Mouse (Mus musculus) hindlimb bud, embryonic 11.5 days (tissue): Measurements from ENCODE around the gene Stxbp1.

Experiments
- DNase-seq: peaks from one replicate; pipeline ENCODE4 v3.0.0-alpha.2; 2012; ENCODE audit warnings: low read depth, low spot score; ENCODE audit errors: extremely low spot score

Stxbp1 gene

DNA sequence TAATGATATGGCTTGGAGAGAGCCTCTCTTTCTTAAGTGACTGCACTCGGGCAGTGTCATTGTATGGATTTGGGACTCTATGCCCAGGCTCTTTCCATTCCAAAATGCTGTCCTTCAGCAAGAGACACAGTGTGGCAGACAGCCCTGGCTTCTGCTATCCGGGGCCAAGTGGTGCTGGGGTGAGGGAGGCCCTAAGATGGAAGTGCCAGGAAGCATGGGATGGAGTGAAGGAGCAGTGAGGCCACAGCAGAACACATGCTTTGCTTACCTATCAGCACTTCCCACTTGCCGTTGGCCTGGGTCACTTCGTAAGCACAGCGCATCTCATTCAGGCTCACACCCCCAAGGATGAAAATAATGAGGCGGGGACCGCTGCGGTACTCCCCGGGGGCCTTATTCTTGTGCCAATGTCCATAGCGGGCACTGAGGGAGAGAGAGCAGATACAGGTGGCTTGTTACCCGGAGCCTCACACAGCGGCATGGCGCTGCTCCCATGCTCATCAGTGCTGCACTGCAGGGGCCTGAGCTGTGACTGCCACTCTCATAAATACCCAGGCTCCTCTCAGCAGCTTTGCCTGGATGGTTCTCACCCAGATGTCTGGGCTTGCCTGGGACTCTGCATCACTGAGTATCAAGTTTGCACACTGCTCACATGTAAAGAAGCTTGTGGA, 51.2 kb downstream of the Stxbp1 start:
- no peak for DNase-seq

DNA sequence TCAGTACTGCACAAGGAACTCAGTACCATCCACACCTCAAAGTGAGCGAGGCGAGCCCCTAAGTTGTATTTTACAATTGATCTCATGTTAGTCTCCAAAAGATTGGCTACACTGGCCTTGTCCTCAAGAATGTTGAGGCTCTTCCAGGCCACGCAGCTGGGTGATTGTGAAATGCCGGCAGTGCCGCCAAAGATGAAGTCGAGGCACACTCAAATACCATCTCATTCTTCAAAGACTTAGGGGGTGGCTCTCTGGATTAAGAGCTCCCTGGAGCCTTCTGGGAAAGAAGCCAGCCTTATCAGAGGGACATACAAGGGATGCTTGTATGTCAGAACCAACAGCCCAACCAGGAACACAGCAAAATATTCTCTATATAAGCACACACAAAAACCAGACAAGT, 55.7 kb downstream of the Stxbp1 start:
- DNase-seq: no peak

DNA sequence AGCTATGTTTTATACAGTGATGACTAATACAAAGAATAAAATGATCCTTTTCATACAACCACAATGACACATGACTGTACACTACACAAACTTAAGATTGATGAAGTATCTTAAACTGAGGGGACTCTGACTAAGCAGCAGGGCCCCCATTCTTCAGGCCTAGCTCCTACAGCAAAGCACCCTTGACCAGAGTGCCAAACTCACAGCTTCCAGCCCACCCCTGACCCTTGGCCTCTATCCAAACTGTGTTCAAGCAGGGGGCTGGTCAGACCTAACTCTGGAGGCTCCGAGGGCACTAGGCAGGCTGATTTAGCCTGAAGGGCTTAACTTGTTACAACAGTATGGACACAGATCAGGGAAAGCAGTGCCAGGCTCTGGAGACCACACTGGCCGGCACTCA, 58.5 kb downstream of the Stxbp1 start:
- no peak for DNase-seq

DNA sequence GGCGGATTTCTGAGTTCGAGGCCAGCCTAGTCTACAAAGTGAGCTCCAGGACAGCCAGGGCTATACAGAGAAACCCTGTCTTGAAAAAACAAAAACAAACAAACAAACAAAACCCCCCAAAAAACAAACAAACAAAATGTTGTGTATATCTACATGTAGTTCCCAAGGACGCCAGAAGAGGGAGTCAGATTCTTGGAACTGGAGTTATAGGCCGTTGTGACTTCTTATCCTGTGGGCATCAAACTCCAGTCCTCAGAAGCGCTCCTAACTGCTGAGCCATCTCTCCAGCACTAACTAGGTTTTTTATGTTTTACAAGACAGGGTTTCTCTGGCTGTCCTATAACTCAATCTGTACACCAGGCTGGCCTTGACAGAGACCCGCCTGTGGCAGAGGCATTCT, 59.9 kb downstream of the Stxbp1 start:
- no peak for DNase-seq

DNA sequence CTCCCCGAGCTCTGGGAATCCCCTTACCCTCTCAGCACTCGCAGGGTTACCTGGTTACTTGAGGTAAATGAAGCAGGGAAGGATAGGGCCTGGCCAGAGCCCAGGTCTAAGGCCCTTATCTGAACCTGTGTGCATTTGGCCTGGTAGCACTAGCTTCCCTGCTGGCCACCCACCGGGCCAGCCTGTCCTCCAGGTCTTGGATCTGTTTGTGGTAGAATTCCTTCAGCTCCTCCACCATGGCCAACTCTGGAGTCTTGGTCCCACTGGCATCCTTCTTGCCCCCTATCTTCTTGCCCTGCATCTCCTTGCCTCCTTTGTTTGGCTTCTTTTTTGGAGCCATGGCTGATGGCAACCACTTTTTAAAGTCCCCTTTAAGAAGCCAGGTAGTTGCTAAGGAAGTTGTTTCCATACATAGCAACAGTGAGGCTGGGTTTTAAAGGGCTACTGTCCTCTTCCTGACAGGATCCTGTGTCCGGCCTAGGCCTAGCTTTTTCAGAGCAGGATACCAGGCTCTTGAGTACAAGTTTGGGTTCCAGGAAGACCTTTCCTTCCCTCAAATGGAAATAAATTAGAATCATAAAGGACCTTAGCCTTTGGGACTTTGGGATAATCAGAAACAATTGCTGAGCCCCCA, 62.9 kb downstream of the Stxbp1 start, which contains the start of gene Cfap157:
Gene Cfap157 (minus strand): TSS at position 381 of the 634 bp plus-strand sequence.
- DNase-seq: no peak

DNA sequence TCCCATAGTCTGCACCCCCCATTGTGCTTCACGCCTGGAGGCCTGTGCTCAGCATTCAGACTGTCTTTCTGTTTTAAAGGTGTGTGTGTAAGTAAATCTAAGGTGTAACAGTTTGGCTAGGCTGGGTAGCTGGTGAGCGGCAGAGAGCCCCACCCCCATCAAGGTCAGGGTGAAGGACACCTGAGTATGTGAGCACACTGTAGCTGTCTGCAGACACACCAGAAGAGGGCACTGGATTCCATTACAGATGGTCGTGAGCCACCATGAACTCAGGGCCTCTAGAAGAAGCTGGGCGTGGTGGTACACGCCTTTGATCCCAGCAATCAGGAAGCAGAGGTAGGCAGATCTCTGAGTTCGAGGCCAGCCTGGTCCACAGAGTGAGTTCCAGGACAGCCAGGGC, 65.3 kb downstream of the Stxbp1 start:
- no peak for DNase-seq

DNA sequence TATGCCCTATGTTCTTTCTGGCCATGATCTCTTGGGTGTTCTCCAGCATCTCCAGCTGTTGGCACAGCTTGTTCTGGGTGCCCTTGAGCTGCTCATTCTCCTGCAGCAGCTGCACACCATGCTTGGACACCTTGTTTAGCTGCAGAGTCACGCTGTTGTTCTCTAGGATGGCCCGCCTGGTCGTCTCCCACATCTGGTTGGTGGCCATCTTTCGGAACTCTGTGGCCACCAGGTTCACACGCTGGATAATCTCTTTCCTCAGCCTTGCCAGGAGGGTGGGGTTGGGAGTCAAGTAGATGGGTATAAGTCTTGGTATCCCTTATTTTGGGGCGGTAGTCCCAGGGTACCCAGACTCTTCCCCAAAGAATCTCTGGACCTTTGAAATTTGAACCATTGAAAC, 67.3 kb downstream of the Stxbp1 start:
- no peak for DNase-seq

DNA sequence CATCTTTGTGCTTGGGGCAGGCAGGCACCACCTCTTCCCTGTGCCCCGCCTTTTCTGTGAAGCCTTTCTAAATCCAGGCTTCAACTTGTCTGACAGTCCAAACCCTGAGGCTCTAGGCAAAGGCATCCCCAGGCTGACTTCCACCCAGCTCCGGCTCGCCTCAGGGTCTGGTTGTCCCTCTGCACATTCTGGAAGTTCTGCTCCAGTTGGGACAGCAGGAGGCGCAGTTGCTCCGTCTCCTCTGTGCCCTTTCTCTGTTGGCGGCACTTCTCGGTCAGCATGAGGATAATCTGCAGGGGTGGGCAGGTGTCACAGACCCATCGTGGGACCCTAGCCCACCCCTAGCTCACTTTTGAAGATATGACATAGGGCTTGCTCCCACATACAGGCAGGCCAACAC, 67.9 kb downstream of the Stxbp1 start:
- no peak for DNase-seq

DNA sequence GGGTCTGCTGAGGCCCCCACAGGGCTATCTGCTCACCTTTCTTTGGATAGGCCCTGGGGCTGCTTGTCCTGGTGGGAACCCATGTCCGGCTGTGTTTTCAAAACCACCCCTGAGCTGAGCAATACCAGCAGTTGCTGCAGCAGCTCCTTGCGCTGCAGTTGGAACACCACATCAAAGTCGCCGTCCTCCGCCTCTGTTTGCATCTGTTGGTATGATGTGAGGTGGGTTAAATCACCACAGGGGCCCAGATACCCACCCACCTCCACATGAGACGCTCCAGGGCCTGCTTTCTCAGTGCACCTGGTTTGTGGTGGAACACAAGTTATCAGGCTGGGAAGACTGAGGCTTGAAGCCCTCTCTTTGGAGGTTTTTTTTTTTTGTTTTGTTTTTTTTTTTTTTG, 69.0 kb downstream of the Stxbp1 start:
- DNase-seq: no peak

DNA sequence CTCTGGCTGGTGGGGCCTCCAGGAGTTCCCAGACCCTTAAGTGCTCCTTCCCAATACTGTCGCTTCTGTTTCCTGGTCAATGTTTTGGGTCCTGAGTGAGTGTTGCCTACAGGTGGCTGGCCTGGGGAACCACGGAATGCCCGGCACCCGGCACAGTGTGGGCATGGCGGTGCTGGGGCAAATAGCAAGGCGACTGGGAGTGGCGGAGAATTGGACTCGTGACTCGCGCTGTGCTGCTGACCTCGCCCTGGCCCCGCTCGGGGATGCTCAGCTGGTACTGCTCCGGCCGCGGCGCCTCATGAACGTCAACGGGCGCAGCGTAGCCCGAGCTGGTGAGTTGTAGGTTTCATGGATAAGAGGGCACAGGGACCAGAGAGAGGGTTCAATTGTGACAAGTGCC, 70.9 kb downstream of the Stxbp1 start:
- DNase-seq: no peak

DNA sequence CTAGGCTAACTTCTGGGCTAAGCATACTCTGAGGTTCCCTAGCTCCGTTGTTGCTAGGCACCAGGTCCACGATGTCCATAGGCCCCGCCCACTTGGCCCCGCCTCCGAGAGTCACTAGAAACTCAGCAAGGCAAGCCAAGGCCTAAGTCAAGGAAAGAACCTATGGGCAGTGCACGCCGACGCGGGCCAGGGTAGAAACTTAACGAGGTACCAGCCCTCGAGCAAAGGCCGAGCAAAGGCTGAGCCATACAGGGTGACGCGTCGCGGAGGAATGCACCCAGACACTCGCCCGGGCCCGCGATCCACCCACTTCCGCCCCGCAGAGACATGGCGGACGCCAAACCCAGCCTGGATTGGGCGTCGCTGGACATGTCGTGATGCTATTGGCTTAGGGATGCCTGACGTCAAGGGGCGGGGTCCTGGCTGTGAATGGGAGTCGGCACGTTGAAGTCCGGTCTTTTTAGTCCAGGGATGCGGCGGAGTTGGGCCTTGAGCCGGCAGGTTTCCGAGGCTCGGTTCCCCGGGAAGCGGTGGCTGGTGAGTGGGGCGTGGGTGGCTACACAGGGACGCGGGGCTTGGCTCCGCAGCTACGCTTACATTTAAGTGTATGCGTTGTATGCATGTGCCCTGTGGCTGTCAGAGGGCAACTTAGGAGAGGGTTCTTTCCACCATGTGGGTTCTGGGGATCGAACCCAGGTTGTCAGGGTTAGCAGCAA, 71.5 kb downstream of the Stxbp1 start, which contains the start of the genes Ttc16 and Ptrh1:
Gene Ttc16 (minus strand): TSS at position 275 of the 716 bp plus-strand sequence.
Gene Ptrh1 (plus strand): TSS at position 428 of the 716 bp plus-strand sequence.
- DNase-seq: peak; percentile 77

DNA sequence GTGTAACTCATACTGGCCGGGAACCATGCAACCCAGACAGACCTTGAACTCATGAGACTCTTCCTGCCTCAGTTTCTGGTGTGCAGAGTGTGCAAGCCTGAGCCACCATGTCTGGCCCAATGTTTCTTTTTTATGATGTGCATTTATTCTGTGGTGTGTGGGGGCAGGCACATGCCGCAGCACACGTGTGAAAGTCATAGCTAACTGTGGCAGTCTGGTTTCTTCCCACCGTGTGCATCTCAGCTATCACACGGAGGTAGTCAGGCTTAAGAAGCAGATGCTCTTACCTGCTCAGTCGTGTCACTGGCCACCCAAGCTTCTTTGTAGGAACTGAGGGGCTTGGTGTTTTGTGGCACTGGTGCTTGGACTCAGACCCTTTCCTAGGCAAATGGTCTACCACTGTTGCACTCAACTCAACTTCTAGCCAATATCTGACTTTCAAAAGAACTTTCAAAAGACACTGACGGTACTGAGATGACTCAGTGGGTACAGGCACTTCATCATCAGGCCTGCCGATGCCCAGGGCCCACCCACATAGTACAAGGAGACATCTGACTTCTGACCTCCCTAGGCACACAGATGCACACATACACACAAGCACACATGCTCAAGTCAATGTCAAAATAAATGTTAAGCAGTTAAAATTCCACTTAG, 74.3 kb downstream of the Stxbp1 start:
- DNase-seq: no peak

DNA sequence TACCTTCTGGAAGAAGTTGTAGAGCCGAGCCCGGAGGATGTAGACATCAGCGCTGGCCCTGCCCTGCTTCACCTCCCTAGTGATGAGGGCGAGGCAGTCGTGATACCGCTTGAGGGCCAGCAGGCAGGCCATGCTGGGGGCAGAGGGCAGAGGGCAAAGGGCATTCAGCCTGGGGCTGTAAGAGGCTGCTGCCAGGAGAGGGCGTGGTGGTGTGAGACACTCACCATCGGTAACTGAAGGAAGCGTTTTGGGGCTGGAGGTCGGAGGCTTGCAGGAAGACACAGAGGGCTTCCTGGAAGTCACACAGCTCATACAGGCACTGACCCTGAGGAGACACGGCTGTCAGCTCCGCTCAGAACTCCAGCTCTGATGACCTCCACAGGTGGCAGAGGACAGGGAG, 75.2 kb downstream of the Stxbp1 start:
- DNase-seq: no peak

DNA sequence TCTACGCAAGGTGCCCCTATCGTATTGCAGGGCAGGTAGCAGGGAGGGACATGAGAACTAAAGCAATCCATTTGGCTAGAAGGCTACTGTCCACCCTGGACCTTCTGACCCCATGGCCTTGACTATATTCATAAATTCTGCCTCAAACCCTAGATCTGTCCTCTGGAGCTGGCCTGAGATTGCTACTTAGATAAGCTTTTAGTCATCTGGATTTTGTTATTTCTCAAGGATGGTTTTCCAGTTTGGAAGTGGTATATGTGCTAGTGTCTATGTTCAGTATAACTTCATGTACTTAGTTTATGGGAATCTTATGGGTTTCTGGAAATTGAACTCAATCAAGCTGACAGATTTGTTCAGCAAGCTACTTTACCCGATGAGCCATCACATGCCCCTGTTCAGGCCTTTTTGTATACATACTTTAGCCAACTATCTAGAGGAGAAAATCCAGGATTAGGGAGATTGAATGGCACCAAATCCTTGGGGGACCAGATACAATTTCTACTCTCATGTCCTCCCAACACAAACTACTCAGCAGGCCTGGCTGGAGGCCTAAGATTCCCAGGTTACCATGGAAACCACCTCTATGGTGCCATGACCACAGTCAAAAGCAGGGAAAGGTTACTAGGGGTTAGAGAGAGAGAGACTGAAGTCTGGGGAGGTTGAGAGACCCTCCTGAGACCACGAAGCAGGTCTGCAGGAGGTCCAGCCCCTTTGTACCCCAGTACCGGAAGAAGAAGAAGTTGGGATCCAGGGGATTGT, 77.5 kb downstream of the Stxbp1 start:
- no peak for DNase-seq

DNA sequence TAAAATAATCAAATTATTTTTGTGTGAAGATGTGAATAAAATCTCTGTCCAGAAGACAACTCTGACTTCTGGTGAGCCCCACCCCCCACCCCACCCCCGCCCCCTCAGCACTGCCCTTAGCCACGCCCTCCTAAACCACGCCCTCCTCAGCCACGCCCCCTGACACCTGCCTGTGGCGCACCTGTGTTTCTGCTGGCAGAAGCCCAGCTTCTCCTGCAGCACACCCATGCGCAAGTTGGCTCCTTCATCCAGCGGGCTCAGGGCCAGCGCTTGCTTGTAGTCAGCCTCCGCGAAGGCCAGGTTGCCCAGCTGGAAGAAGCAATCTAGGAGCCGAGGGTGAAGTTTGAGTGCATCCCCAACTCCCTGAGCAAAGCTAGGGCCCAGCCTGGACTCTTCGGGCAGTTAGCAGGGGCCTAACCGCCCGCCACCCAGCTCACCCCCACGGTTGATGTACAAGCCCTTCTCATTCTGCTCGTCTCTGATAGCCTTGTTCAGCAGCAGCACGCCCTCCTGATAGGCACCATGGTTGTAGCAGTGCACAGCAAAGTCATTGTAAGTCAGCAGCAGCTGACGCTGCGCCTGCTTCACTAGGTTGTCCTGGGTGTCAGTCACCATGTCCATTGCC, 78.3 kb downstream of the Stxbp1 start:
- DNase-seq: no peak

DNA sequence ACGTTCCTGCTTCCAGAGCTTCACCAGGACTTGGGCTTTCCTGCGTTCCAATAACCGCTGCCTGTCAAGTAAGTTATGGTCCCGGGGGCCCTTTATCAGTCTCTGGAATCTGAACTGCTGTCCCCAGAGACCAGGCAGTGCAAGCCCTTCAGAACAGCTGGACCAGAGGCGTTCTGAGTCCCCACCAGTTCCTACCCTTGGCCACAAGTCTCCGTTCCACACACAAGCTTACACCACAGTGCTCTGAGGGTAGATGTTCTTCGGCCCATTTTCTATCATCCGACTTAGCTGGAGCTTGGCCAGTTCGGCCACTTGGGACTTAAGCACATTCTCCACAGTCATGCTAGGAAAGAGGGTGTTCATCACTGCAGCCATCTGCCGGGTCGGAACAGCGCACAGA, 79.8 kb downstream of the Stxbp1 start:
- no peak for DNase-seq

DNA sequence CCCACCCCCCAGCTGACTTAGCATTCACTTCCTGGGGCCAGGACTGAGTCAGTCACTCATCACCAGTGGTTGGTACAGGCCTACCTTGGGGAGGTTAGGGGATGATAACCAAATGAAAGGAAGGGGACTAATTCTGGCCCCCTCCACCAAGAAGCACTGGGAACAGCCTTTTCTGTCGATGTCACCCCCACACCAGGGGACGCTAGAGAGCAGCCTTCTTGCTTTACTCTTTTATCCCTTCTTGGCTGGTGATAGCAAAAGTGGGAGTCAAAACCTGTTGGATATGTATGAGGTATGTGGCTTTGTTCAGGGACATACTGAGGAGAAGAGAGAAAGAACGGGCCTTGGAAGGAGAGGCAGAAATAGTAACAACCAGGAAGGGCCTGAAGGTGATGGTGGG, 83.7 kb downstream of the Stxbp1 start:
- DNase-seq: no peak

DNA sequence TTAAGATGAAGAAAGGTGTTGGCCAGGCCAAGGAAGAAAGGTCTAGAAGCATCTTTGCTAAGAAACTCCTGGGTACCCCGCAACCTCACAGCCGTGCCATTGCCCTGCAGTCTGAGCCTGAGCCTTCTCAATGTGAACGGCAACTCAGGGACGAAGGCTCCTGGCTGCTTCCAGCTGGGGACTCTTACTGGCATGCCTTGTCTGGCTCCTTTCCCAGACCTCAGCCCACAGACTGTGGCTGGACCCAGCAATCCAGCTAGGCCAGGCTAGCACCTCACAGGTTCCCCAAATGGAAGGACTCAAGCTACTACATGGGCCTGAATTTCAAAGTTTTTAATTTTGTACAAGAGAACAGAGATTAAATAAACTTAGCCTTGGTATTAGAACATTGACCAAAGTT, 85.2 kb downstream of the Stxbp1 start:
- no peak for DNase-seq

DNA sequence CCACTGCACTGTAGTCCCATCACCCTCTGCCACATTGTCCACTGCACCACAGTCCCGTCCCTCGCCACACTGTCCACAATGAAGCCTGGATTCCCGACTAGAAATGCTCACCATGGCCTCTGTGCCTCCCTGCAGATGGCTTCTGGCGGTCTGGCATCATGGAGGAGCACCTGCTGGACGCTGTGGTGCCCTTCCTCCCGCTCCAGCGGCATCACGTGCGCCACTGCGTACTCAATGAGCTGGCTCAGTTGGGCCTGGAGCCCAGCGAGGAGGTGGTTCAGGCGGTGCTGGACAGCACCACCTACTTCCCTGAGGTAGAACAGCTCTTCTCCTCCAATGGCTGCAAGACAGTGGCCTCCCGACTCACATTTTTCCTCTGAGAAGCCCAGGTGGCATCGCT, 85.7 kb downstream of the Stxbp1 start:
- no peak for DNase-seq

DNA sequence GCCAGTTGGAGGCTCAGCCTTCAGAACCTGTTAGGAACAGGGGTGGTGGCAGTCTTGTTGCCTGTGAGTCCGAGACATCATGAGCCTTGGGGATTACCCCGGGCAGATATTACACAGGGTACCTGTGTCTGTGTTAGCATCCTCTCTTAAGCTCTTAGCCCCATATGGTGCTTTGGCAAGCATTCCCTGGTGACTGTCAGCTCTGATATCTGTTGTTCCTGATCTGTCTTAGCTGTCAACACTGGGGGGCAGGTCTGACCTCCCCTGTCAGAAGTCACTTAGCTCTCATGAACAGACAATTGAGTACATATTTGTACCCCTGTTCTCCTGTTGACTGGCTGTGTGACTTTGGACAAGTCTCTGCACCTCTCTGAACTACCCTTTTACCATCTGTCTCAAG, 88.0 kb downstream of the Stxbp1 start:
- DNase-seq: no peak
